ENCODE assay signal across 29 mouse cellular contexts in genomic region chr2:69098701-69099100, GRCm38 (mm10). TPM values are rescaled to one million over a fixed set of nuclear protein-coding genes. Genes with fewer than 3 reads are reported as not detected.
DNase-seq lines count a peak whose midpoint lies in the region; ATAC-seq and TF ChIP-seq lines count a peak whose summit lies in the region.
"Had no signal": no experiment of that assay in that cellular context is flagged by ENCODE, and none has a peak within 500 bp of the region (broad histone marks: within the 10 kb centered on the region; RNA-seq: fewer than 3 reads in every experiment).

No protein-coding gene starts in this region.

- no peaks in the 10 kb centered on the region for H3K9me3 ChIP-seq in hindbrain, embryonic 15.5 days
- no peaks in the 10 kb centered on the region for H3K9me3 ChIP-seq in hindbrain, embryonic 16.5 days (ENCODE audit: control insufficient read depth, low read length)
- H3K9me3 ChIP-seq: embryonic facial prominence, embryonic 13.5 days; embryonic facial prominence, embryonic 15.5 days; forebrain, embryonic 10.5 days; forebrain, embryonic 12.5 days; G1E had no signal

- WGBS in hindbrain, embryonic 15.5 days = 83% methylated on average over 3 of the region's 3 CpGs
- WGBS in hindbrain, embryonic 16.5 days = 82% methylated on average over 3 of the region's 3 CpGs
- WGBS in bone marrow, adult 2 months = 73% methylated on average over 3 of the region's 3 CpGs

- ATAC-seq in hindbrain, embryonic 15.5 days (ENCODE audit: low FRiP score, low read depth) = 0 out of 2 replicates have a peak, but pooled peaks have one; percentile 38
- ATAC-seq in hindbrain, embryonic 16.5 days = no peak
- ATAC-seq: activated CD4-positive, CD25-positive, alpha-beta regulatory T cell, adult 4 months; CD4-positive, CD25-positive, alpha-beta regulatory T cell, adult 4 months; forebrain, embryonic 14.5 days; Patski had no signal

- H3K27ac ChIP-seq in hindbrain, embryonic 15.5 days (replicated peaks) = no peak overlapping the region
- no peak overlapping the region for H3K27ac ChIP-seq in hindbrain, embryonic 16.5 days (ENCODE audit: low read depth, low read length)
- peak overlapping the region; percentile 80 for H3K27ac ChIP-seq in layer of hippocampus, adult 2 months
- peak overlapping the region; percentile 24; the same call in 1 of the 2 replicates for H3K27ac ChIP-seq in bone marrow, adult 2 months (ENCODE audit: control insufficient read depth, insufficient read depth, low read depth, low read length, poor library complexity)
- H3K27ac ChIP-seq: embryonic facial prominence, embryonic 13.5 days; embryonic facial prominence, embryonic 15.5 days; forebrain, embryonic 10.5 days; forebrain, embryonic 12.5 days had no signal

- no peaks in the 10 kb centered on the region for H3K4me1 ChIP-seq in hindbrain, embryonic 15.5 days (replicated peaks)
- H3K4me1 ChIP-seq in hindbrain, embryonic 16.5 days (ENCODE audit: control insufficient read depth, insufficient read depth, low read depth, low read length) = no peaks in the 10 kb centered on the region
- H3K4me1 ChIP-seq in bone marrow, adult 2 months (ENCODE audit: control insufficient read depth, insufficient read depth, low read length) = no peaks in the 10 kb centered on the region; the same call in 1 of the 2 replicates
- H3K4me1 ChIP-seq: embryonic facial prominence, embryonic 13.5 days; forebrain, embryonic 12.5 days had no signal

- no peaks in the 10 kb centered on the region for H3K36me3 ChIP-seq in hindbrain, embryonic 15.5 days
- no peaks in the 10 kb centered on the region for H3K36me3 ChIP-seq in hindbrain, embryonic 16.5 days (ENCODE audit: control insufficient read depth, insufficient read depth, low read length)
- H3K36me3 ChIP-seq: embryonic facial prominence, embryonic 15.5 days; forebrain, embryonic 10.5 days; forebrain, embryonic 12.5 days had no signal

- no peak for TF ChIP-seq CTCF in layer of hippocampus, adult 2 months (conservative IDR thresholded peaks at IDR 0.05)
- TF ChIP-seq CTCF in bone marrow, adult 2 months (IDR thresholded peaks at IDR 0.05; ENCODE audit: control insufficient read depth, insufficient read depth, low read length) = no peak

- H3K4me2 ChIP-seq in hindbrain, embryonic 15.5 days = no peak overlapping the region
- H3K4me2 ChIP-seq in hindbrain, embryonic 16.5 days (ENCODE audit: low read length) = no peak overlapping the region
- H3K4me2 ChIP-seq: embryonic facial prominence, embryonic 13.5 days; embryonic facial prominence, embryonic 15.5 days; forebrain, embryonic 12.5 days had no signal

- intact Hi-C loops in heart, postnatal 36 days (cut with DNase I) = no loop called here

- H3K9ac ChIP-seq in hindbrain, embryonic 15.5 days = no peak overlapping the region
- H3K9ac ChIP-seq in hindbrain, embryonic 16.5 days (ENCODE audit: low read depth, low read length) = no peak overlapping the region
- H3K9ac ChIP-seq: embryonic facial prominence, embryonic 13.5 days; embryonic facial prominence, embryonic 15.5 days; forebrain, embryonic 12.5 days had no signal

- no peaks in the 10 kb centered on the region for H3K27me3 ChIP-seq in hindbrain, embryonic 15.5 days
- H3K27me3 ChIP-seq in hindbrain, embryonic 16.5 days (replicated peaks; ENCODE audit: control insufficient read depth, insufficient read depth, low read length) = no peaks in the 10 kb centered on the region
- H3K27me3 ChIP-seq: CH12.LX; embryonic facial prominence, embryonic 13.5 days; embryonic facial prominence, embryonic 15.5 days; forebrain, embryonic 12.5 days; Patski had no signal

- no peak overlapping the region for H3K4me3 ChIP-seq in hindbrain, embryonic 15.5 days
- no peak overlapping the region for H3K4me3 ChIP-seq in hindbrain, embryonic 16.5 days (ENCODE audit: low read length)
- H3K4me3 ChIP-seq in layer of hippocampus, adult 2 months = no peak overlapping the region
- no peak overlapping the region for H3K4me3 ChIP-seq in bone marrow, adult 2 months (replicated peaks; ENCODE audit: control insufficient read depth, low read depth, low read length)
- H3K4me3 ChIP-seq: embryonic facial prominence, embryonic 13.5 days; embryonic facial prominence, embryonic 15.5 days; erythroblast, embryonic 14.5 days; forebrain, embryonic 10.5 days; forebrain, embryonic 12.5 days had no signal

- peak; percentile 66 for DNase-seq in heart, adult 11 months
- no peak for DNase-seq in heart, postnatal 36 days
- DNase-seq in layer of hippocampus, adult 2 months (ENCODE audit: low spot score in 2 of 2) = no peak
- no peak for DNase-seq in layer of hippocampus, postnatal 36 days
- DNase-seq: adrenal gland, adult 8-10 months; adrenal gland, postnatal 14 days; adrenal gland, postnatal 36 days; B cell, adult 2 months; cerebellum, adult 11 months; cerebellum, adult 18-20 months; cerebellum, adult 8-10 months; cerebellum, adult 9-11 months; cerebellum, postnatal 14 days; cerebellum, postnatal 36 days; embryo, embryonic 11 days had no signal

- TF ChIP-seq POLR2A in bone marrow, adult 2 months (IDR thresholded peaks at IDR 0.05; ENCODE audit: borderline replicate concordance, control insufficient read depth, low read depth, low read length) = no peak

RNA-seq across cellular contexts. Expression of gene Nostrin, which starts 36.9 kb away (rescaled TPM):
- total RNA-seq in heart, postnatal 36 days (2021) = 1 to 10 TPM; 4.6 to 5.2 TPM
- 1.6 TPM in 2 replicates for polyA plus RNA-seq in hindbrain, embryonic 15.5 days (2015; fragmentation: Nextera tagmentation; extraction: Ambion mirVana)
- 2.1 and 2.4 TPM in 2 replicates for polyA plus RNA-seq in hindbrain, embryonic 16.5 days (2015; fragmentation: Nextera tagmentation; extraction: Ambion mirVana)
- 1 to 10 TPM; 4.2 to 4.8 TPM for total RNA-seq in layer of hippocampus, adult 2 months (2021)
- 1 to 10 TPM; 3.6 to 5.5 TPM for total RNA-seq in layer of hippocampus, postnatal 36 days (2021)
- 0.99 TPM in 1 of 2 replicates, not detected in the other for polyA plus RNA-seq in bone marrow, adult 2 months (2011; ENCODE audit: insufficient read depth, insufficient read length, low replicate concordance, missing spikeins)
- polyA plus RNA-seq: erythroblast, embryonic 14.5 days; G1E had no signal

Comparison
In these comparisons a context has a peak if more than half of its experiments do, and no peak if none do; other contexts are left out.
1. H3K27ac ChIP-seq: peak in layer of hippocampus, adult 2 months (single experiment) and bone marrow, adult 2 months (single experiment); none in hindbrain, embryonic 15.5 days (single experiment) and hindbrain, embryonic 16.5 days (single experiment).